Mouse (Mus musculus) embryonic fibroblast, embryonic 13.5 days (primary cell): ENCODE measurements around the gene Rgmb. TPM values are rescaled to one million over a fixed set of nuclear protein-coding genes. Genes with fewer than 3 reads are reported as not detected.

Experiments
- H3K27ac ChIP-seq: 2 replicates; pipeline ENCODE4 v1.5.1; 2012; ENCODE audit warnings: low read length, control low read depth, inconsistent platforms; ENCODE audit not compliant: insufficient read depth
- H3K4me1 ChIP-seq: 2 replicates; pipeline ENCODE4 v1.6.1; 2011; ENCODE audit warnings: low read length; ENCODE audit not compliant: control insufficient read depth, insufficient read depth
- H3K4me3 ChIP-seq: 2 replicates; pipeline ENCODE4 v1.5.1; 2011; ENCODE audit warnings: mild to moderate bottlenecking, control low read depth, low read length; ENCODE audit not compliant: insufficient read depth
- CTCF ChIP-seq: IDR thresholded peaks from 2 replicates; pipeline ENCODE4 v1.5.1; 2011; ENCODE audit warnings: mild to moderate bottlenecking, control low read depth, low read length, moderate library complexity, borderline replicate concordance; ENCODE audit not compliant: insufficient read depth
- POLR2A ChIP-seq: IDR thresholded peaks from 2 replicates; pipeline ENCODE4 v1.6.1; 2011; ENCODE audit warnings: low read depth, mild to moderate bottlenecking, control low read depth, low read length, moderate library complexity
- polyA plus RNA-seq: library from polyadenylated mRNA; stranded (reverse); fragments of >200 nt; gene quantifications from 2 replicates; pipeline ENCODE4 v1.2.4, GENCODE M21; 2011; ENCODE audit warnings: low read depth; ENCODE audit not compliant: missing spikeins, insufficient read length

Gene Rgmb
- polyA plus RNA-seq = 17.4 and 19.5 TPM in 2 replicates

DNA sequence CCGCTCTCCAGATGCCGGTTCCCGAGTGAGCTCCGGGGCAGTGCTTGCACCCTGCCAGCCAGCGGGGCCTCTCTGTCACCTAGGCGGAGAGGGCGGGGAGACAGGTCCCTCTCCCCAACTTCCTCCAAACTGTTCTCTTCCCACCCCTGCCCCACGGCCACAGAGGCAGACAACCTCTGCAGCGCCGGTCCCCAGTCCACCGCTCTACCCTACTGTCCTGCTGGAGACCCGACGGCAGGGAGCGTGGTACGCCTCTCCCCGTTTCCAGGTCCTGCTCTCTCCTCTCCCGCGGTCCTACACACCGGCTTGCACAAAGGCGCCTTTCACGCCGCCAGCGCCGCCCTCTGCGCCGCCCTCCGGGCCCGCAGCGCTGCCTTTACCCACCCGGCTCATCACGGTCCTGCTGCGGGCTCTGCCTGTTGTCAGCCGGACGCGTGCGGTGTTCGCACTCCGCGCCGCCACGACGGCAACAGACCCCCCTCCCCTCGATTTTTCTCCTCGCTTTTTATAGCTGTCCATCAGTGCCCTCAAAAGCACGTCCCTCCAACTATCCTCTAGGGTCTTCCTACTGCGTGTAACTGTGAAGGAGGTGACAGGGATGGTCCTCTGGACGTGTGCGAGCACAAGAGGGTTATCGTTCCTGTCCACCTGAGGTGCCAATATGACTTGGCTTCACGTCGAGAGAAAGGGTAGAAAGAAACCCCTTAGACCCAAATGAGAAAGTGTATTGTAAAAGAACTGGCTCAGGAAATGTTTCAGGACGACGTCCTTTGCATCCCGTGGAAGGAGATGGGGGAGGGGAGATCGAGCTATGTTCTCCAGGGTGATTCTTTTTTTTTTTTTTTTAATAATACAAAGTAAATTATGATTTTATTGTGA, at the start of gene Rgmb:
Gene Rgmb (minus strand): TSS at position 274 of the 879 bp plus-strand sequence.
- Histone ChIP-seq H3K27ac (no peak within 1 kb of the TSS), H3K4me3 (peak within 1 kb of the TSS; percentile 43), H3K4me1 (no peaks in the 10 kb centered on the region)
- 0 out of 2 replicates have a peak, but pooled peaks have one; percentile 22 for TF ChIP-seq POLR2A
- peak; percentile 9; the same call in 1 of the 2 replicates for TF ChIP-seq CTCF

DNA sequence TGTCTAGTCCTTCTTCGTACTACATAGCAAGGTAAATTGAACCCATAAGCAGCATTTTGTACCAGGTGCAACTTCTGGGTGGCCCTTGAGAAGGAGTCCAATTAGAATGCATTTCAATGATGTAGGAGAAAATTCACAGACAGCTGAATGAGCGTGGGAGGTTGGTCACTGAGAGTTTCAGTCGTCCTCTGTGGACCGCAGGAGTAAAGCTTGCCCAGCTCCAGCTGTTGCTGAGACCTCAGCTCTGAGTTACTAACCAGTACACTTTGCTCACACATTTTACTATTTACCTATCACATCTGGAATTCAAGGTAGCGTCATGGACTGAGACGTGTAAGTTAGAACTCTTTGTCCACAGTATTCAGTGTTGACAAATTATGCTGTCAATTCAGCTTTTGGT, 43.9 kb upstream of the Rgmb start:
- H3K4me1 ChIP-seq = no peaks in the 10 kb centered on the region
- TF ChIP-seq CTCF (no peak), POLR2A (no peak)
- H3K27ac ChIP-seq = no peak overlapping the region
- no peak overlapping the region for H3K4me3 ChIP-seq

DNA sequence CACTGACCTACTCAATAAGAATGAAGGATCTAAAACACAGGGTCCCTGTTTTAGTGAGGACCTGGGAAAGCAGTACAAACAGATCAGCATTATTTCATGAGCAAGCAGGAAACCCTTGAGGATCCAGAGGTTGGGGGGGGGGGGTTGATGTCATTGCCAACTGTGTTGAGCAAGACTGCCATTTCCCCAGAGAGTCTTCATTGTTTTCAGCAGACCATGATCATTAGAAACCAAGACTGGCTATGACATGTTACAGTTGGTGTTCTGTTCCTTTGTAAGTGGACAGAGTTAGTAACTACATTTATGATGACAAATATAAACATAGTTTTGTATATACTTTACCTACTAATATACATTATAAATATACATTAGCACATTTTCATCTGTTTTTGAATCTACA, 41.3 kb upstream of the Rgmb start:
- TF ChIP-seq CTCF = no peak
- TF ChIP-seq POLR2A = no peak
- Histone ChIP-seq H3K27ac (no peak overlapping the region), H3K4me3 (no peak overlapping the region), H3K4me1 (no peaks in the 10 kb centered on the region)

DNA sequence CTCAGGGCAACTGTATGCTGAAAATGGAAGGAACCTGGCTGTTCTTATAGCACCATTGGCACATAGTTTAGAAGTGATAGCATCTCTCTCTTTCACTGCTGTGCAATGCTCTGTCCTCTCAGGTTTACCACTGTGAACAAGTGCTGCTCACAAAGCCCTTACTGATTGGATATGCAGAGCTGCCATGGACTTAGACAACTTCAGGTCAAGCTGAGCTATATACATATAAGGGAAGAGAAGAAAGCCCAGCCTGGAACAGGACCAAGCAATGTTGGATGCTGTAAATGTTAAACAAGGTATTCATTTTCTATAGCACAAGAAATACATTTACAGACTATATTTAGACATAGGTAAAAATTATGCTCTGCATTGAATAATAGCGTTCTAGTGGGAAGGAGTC, 34.4 kb upstream of the Rgmb start:
- Histone ChIP-seq H3K27ac (no peak overlapping the region), H3K4me3 (no peak overlapping the region), H3K4me1 (no peaks in the 10 kb centered on the region)
- TF ChIP-seq CTCF (no peak), POLR2A (no peak)

DNA sequence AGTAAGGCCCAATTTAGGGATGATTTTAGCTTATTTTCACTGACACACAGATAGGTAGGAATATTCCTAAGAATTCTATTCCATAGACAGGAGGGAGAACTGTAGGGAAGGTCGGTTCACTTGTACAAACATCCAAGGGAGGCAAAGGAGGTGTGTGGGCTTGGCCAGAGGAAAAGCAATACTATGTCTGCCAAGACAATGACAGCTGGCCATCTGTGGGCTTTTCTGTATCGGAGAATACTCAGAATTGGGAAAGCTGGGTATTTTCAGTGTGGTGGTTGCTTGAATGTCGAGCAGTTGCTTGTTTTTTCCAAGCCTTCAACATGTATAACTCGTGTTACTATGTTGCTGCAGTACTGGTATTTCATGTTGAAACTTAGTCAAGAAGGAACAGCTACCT, 31.5 kb upstream of the Rgmb start:
- Histone ChIP-seq H3K27ac (no peak overlapping the region), H3K4me3 (no peak overlapping the region), H3K4me1 (no peaks in the 10 kb centered on the region)
- no peak for TF ChIP-seq POLR2A
- TF ChIP-seq CTCF = no peak

DNA sequence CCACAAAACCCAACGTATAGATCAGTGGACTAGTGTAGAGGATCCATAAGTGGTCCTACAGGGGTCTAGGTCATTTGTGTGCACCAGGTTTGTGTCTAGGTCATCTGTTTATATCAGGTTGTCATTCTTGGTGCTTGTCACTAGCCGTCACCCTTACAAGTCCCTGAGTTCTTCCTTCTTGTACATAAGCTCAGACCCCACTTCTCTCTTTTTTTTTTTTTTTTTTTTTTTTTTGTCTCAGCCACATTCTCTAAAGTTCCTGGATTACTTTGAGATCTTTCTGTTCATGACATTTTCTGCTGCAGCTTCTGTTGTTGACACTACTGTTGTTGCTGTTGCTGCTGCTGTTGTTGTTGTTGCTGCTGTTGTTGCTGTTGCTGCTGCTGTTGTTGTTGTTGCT, 22.3 kb upstream of the Rgmb start:
- H3K27ac ChIP-seq = no peak overlapping the region
- TF ChIP-seq CTCF = no peak
- no peak for TF ChIP-seq POLR2A
- H3K4me3 ChIP-seq = no peak overlapping the region
- no peaks in the 10 kb centered on the region for H3K4me1 ChIP-seq

DNA sequence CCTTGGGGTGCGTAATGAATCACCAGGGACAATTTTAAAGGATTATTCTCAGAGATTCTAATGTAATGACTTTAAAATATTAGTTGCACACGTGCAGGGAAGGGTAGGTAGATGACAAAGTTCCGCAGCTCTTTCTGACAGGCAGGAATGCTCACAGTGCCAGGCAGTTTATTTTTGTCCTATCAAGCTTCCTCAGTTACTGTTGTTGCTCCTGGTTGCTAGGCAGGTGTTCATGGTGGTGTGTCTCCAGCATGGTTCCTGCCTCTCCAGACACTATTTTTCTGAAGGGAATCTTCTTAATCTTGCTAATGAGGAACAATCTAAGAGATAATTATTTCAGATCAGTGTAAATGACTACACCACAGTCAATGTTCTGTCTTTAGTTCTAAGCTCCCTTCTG, 19.7 kb upstream of the Rgmb start:
- no peak overlapping the region for H3K4me3 ChIP-seq
- no peak overlapping the region for H3K27ac ChIP-seq
- TF ChIP-seq POLR2A = no peak
- no peak for TF ChIP-seq CTCF
- H3K4me1 ChIP-seq = no peaks in the 10 kb centered on the region

DNA sequence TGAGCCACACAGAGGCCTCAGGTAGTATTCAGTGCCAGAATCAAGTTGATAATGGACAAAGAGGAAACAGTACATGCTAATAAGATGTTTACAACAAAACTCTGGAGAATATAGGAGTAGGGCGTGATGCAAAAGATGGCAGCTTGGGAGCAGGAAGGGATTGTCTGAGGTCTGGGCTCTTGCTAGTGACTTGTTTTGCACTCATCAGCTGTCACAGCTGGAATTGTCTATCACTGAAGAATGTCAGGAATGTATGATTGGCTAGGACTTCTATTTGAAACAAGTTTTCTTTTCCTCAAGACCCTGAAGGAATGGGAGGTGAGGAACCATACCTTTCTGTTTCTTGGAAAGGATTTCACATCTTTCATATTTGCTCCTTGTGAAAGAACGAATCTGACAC, 10.6 kb upstream of the Rgmb start:
- no peak overlapping the region for H3K27ac ChIP-seq
- H3K4me3 ChIP-seq = no peak overlapping the region
- TF ChIP-seq POLR2A = no peak
- no peak for TF ChIP-seq CTCF

DNA sequence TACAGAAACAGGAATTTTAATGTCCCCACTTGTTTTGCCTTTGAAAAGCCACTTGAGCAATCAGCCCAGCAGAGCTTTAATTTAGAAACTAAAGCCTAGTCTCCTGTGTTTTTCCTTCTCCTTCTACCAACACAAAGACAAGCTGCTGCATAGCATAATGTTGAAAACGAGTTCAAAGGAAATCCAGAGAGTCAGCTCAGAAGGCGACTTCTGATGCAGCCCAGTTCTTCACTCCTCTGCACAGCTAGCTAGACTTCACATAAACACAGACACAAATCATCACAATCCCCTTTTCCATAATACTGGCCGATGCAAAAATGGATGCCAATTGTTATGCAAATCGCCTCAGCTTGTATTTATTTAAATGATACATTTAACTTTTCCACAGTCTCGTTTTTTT, 1.6 kb upstream of the Rgmb start:
- Histone ChIP-seq H3K4me3 (no peak overlapping the region), H3K4me1 (no peaks in the 10 kb centered on the region), H3K27ac (no peak overlapping the region)
- no peak for TF ChIP-seq CTCF
- TF ChIP-seq POLR2A = no peak

More for the DNA sequence above, 10.6 kb upstream of the Rgmb start:
- no peaks in the 10 kb centered on the region for H3K4me1 ChIP-seq

DNA sequence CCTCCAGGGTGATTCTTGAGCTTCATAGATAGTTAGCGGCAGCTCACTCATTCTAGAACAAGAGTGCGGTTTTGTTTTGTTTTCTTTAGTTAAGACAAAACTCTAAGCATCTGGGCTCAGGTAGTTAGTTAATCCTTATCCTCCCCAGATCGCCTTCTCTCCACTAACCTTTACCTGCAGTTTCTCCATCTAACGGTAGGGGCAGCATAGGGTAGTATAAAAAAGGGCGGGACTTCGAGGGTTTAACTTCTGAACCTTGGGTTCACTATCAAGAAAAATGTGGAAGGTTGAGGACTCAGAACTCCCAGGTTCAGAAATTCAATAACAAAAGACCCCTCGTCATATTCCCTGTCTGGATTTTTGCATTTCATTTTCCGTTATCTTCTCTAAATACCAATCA, 971 bp upstream of the Rgmb start:
- no peaks in the 10 kb centered on the region for H3K4me1 ChIP-seq
- no peak for TF ChIP-seq POLR2A
- no peak for TF ChIP-seq CTCF
- no peak overlapping the region for H3K4me3 ChIP-seq
- H3K27ac ChIP-seq = no peak overlapping the region
